Mouse (Mus musculus): ENCODE results near the gene Cyp11a1.

Cyp11a1 gene

DNA sequence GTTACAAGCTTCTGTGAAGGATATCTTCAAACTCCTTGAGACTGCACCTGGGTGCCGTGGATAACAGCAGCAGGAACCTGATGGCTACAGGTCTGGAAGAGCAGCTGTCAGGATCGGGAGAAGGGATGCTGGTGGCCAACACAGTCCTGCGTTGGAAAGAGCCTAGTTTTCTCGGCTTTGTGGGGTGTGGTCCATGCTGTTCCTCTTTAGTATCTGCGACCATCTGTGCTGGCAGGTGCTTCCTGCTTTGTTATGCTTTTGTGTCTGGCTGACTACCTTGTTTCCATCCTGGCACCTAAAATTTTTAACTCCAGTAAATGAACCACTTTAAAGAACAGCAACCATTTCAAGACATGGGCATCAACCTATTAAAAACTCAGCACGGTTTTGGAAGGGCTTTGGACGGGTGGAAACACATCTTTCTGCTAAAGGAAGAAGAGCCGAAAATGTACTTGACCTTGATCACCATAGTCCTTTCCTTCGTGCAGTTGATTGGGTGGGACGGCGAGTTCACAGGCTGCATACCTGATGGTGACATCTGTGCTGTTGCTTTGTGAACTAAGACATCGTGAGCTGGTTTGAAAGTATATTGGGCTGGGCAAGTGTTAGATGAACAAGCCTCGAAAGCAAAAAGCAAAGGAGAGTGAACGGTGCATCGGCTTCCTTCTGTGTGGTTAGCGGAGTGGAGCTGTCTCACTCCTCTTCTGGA is at the start of gene Cyp11a1:
TSS of gene Cyp11a1 (plus strand) at position 659 of the 709 bp plus-strand sequence.
- no peak for DNase-seq (ENCODE audit: low spot score)

DNA sequence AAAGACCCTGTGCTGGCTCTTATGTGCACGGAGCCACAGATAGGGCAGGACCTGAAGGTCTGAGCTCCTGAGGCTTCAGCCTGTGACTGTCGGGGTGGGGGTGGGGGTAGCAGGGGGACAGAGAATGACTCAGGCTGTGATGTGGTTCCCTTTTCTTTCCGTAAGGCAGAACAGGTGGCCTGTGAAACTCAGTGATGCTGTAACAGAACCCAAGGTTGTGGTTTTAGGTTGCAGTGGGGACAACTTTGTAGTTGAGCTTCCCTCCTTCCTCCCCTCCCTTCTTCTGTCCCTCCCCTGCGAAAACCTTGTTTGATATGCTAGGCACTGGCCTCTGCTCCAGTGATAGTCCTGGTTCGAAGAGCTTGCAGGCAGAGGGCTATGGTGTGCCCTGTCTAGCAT is 49.4 kb upstream of the Cyp11a1 start:
- DNase-seq (ENCODE audit: low spot score) = no peak

DNA sequence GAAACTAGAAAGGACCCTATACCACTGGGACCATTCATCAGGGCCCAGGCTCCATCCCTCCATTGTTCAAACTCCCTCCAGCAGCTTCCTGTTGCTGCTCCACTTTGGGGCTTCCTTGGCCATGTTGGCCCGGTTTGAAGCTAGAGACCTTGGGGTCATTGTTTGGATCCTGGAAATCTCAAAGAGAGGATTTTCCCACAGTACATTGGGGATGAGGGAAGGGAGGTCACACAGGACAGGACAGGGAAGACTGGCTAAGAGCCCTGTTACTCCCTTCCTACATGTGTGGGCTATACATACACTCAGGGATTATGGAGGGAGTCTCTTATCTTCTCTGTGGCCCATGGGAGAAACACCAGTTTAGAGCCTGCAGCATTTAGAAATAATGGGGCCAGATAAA is 47.6 kb upstream of the Cyp11a1 start:
- DNase-seq (ENCODE audit: low spot score) = no peak

DNA sequence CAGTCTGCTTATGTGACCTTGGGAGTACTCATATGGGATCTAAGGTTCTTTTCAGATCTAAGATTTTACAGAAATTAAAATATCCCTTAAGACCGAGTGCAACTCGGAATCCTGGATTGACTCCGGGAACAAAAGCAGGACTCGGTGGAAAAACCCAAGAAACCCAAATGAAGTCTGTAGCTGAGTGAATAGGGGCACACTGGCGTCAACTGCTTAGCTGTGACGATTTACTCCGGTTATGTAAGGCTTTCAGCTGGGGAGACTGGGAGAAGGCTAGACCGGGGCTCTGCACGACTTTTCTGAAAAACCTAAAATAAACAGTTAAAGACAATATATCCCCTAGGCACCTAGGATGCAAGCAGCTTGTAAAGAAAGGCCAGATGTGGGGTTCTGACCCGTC is 46.8 kb upstream of the Cyp11a1 start:
- DNase-seq (ENCODE audit: low spot score) = no peak

DNA sequence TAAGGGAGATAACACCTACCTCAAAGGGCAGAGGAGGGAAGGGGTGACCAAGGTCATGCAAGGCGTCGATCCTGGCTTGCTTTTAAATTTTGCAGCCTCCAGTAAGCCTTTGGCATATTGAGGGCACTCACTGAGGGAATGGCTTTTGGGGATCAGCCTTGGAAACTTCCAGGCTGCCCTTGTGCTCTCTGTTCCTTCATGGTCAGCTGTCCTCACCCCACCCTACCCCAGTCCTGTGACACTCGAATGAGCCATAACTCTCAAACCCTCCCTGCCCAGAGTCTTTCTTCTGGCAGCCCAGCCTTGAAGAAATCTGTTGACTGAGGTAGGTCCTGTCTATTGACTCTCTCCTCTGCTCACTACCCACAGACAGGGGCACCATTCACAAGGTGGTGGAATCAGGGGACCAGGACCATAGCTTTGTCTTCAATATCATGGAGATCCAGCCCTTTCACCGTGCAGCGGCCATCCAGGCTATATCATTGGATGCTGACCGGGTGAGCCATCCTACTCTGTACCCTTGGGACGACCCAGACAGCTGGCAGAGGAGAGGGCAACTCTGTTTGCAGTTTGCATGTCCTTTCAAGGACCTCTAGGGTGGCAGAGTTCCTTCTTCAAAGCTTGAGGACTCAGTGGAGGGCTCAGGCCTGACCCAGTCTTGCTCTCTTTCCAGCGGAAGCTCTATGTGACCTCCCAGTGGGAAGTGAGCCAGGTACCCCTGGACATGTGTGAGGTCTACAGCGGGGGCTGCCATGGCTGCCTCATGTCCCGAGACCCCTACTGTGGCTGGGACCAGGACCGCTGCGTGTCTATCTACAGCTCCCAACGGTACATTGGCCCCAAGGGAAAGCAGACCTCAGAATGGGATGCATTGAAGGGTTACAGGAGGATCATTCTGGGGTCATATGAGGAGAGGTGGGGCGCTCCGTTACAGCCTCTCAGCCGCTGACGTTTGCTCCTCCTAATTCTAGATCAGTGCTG is 46.0 kb upstream of the Cyp11a1 start:
- no peak for DNase-seq (ENCODE audit: low spot score)

DNA sequence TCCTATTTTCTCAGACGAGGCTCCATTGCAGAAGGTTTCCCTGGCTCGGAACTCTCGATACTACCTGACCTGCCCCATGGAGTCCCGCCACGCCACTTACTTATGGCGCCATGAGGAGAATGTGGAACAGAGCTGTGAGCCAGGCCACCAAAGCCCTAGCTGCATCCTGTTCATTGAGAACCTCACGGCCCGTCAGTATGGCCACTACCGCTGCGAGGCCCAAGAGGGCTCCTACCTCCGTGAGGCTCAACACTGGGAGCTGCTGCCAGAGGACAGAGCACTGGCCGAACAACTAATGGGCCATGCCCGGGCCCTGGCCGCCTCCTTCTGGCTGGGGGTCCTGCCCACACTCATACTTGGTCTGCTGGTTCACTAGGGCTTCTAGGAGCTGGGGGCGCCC is 45.0 kb upstream of the Cyp11a1 start:
- DNase-seq (ENCODE audit: low spot score) = no peak

DNA sequence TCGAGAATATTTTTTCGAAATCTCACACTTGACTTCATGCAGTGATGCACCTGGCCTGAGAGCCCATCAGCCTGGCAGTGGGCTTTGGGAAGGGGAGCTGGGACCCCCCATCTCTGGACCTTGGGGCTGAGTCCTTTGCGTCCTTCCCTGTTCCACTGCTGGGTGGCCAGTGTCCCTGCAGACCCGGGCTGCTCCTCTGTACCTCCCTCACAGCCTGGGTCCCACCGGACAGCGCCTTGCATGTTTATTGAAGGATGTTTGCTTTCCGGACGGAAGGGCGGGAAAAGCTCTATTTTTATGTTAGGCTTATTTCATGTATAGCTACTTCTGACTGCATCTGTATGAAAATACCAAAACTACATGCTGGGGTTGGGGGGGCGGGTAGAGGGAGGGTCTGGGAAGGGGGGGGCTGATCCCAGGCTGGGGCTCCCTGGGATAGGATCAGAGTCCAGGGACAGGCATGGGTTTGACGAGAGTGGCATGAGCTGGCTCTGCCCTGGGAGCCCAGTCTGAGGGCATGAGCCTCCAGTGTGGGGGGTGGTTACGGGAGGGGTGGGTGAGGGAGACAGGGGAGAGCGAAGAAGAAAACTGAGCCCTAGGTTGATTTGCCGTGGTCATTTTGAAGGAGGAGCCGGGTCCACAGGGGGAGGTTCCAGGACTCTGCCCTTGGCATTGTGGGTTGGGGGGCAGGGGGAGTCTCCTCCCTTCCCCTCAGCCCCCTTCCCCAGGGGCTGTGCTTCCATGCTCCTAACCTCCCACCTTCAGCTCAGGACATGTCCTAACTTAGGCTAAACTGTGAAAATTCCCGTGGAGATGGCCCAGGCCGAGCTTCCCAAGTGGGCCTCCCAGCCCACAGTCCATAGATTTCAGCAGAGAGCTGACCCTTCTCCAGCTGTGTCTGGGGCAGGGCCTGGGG is 44.1 kb upstream of the Cyp11a1 start:
- no peak for DNase-seq (ENCODE audit: low spot score)

DNA sequence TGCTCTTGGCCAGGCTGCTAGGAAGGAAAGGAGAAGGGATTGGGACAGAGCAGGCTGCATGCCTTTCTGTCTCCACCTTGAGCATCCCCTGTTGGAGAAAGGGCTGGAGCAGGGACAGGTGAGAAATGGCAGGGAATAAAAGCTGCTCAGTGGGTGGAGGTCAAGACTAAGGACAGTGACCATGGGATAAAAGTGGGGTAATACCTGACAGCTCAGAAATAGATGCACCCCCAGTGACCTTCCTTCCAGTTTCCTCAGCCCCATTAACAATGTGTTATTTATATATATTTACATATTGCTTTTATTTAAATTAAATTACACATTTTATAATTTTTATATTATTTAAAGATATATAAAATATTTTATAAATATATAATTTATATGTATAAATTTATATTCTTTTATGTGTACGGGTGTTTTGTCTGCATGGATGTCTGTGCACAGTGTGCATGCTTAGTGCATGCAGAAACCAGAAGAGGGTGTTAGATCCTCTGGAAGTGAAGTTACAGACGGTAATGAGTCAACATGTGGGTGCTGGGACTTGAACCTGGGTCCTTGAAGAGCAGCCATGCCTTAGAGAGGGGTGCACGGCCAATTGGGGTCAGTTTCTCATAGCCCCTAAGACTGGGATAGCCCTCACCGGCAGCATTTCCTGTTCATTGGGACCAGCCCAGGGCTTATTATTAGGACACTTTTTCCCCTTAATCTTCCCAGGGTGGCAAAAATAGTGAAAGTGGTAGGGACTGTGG is 42.8 kb upstream of the Cyp11a1 start:
- no peak for DNase-seq (ENCODE audit: low spot score)

DNA sequence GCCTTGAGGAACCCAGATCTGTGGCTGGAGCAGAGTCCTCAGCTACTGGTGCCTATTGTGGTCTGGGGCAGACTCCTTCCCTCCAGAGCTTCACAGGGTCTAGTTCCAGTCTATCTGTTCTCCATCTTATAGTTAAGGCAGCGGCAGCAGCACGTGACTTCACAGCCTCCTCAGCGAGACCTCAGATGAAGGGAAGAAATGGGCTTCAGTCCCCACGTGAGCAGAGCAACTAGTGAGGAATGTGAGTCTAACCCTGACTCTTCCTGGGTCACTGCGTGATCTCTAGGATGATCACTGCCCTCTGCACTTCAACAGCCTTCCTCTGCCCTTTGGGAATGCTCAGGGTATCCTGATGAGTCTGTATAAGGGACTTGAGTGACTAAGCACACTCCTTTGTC is 42.2 kb upstream of the Cyp11a1 start:
- no peak for DNase-seq (ENCODE audit: low spot score)

DNA sequence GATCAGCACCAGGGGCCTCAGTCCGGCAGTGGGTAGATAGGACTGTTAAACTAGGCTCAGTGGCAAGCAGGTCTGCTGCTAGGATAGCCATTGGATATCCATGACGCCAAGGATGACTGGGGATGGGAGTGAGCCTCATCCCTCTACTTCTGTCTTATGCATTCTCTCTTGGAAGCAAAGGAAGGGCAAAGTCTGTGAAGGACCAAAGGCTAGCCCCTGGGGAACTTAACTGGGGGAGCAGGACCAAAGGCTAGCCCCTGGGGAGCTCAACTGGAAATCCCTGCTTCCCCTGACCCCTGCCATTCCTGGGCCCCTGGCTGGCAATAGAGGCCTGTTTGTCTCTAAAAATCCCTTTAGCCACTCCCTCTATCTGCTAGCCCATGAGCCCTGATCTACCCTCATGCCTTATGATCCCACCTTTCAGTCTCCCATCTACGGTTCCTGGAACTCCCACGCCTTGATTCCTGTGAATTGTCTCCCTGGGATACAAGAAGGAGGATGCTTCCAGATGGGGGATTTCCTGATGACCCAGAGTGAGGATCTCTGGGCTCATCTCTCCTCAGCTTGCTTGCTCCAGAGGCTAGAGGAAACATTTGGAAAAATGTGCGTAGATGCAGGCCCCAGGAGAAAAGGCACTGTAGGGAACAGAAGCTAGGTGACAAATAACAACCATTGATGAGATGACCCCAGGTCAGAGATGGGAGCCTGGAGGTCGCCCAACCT is 41.5 kb upstream of the Cyp11a1 start:
- DNase-seq (ENCODE audit: low spot score) = no peak

DNA sequence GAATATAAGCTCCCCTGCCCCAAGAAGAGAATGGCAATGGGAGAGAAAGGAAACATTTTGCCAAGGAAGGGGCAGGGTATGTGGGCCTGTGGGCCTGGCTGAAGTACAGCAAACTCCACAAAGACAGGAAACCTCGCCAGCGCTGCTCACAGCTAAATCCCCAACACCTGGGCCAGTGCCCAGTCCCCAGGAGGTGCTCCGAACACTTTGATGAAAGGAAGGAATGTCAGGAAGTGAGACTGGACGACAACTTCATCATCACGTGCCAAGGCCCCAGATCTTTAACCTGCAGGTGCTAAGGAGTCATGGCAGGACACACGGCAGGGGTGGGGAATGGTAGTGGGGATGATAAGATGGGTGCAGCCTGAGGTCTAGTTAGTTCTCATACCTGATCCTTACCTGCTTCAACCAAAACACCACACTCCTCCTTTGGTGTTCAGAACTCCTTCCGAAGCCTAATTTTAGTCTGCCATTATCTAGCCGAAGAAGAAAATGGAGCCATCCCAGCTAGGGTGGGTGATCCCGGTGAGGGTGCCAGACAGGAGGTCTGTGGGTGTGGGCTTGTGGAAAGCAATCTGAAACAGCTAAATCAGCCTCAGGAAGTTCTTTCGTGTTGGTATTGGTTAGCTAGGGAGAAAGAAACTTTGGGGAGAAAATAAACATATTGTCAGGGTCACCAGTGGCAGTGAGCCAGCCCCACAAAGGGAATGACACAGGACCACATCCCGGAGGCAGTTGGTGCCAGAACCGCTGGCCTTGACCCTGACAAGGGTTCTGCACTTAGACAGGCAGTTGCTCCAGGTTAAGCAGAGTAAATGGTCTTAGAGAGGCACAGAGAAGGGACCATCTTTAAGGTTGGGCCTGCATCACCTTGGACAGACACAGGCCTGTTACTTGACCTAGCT is 40.7 kb upstream of the Cyp11a1 start:
- peak; percentile 71 for DNase-seq (ENCODE audit: low spot score)

DNA sequence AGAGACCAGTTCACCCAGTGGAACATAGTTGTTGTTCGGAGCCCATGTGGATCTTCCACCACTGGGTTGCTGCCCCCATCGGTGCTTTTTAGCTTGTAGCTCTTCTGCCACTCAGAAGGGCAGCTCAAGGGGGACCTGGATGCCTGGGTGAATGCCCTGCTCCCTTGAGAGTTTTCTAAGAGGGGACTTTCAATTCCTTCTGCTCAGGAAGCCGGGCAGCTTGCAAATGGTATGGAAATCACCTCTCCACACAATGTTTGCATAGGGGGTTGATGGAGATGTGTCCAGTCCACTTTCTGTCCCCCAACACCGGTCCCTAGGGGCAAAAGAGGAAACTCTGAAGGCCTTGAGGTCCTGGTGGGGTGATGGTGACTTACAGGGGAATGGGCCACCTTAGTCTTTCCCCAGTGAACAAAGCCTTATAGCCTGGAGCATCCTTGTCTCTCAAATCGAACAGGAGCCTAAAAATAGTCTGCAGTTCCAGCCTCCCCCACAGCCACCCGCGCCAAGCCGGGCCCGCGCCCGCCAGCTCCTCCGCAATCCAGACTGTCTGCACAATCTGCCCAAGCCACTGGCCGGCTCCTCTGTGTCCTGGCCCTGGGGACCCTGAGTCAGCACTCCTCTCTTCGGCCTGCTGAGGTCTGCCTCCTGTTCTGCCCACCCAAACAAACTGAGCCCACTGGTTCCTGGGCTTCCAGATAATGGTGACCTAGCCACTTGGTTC is 38.8 kb upstream of the Cyp11a1 start:
- peak; percentile 72 for DNase-seq (ENCODE audit: low spot score)

DNA sequence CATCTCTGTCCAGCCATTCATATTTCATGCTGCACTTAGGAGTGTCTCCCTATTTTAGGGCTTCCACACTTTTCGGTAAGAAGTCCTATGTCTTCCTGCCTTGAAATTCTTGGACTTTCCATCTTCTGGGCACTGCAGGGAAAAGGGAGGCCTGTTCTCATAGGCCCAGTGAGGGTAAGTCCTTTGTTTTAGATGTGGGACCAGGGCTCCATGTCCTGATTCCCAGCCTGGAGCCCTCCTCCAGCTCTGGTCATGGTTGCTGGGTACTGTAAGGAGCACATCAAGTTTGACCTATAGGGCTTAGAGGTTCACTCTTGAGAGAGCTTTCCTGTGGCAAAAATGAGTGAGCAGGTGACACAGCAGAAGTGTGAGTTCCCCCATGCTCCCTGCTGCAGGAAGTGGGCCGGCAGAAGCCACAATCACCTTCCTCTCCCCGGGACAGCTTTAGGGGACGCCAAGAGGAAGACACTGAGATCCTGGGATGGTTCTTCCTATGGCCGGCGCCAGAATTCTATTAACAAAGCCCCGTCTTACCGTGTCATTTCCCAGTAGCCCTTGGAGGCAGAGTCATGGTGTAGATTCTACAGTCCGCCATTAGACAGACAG is 37.9 kb upstream of the Cyp11a1 start:
- no peak for DNase-seq (ENCODE audit: low spot score)

DNA sequence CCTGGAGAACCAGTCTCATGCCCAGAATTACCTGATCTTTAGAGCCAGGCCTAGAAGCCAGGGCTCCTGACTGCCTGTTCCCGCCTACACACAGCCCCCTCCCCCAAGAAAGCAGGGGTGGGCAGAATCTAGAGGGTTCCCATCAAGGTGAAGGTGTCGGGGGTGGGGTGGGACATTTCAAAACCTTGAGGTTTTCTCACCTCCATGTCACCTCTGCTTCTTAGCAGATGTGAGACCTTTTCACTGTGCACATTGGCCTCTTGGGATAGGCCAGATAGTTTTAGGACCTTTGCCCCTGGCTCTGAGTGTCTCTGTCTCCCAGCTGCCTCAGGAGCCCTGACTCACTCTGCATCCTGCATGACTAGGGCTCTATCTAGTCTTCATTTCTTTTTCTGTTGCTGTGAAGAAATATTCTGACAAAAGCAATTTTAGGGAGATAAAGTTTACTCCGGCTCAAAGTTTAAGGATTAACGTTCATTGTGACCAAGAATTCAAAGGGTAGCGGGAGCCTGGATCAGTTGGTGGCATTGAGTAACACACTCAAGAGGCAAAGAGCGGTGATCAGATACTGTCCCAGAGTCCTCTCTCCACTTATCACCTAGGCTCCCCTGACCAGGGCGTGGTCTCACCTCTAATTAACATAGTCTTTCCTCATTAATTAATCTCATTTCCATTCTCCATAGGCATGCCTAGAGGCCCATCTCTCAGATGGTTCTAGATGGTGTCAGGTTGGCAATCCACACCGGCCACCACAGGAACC is 37.2 kb upstream of the Cyp11a1 start:
- no peak for DNase-seq (ENCODE audit: low spot score)

DNA sequence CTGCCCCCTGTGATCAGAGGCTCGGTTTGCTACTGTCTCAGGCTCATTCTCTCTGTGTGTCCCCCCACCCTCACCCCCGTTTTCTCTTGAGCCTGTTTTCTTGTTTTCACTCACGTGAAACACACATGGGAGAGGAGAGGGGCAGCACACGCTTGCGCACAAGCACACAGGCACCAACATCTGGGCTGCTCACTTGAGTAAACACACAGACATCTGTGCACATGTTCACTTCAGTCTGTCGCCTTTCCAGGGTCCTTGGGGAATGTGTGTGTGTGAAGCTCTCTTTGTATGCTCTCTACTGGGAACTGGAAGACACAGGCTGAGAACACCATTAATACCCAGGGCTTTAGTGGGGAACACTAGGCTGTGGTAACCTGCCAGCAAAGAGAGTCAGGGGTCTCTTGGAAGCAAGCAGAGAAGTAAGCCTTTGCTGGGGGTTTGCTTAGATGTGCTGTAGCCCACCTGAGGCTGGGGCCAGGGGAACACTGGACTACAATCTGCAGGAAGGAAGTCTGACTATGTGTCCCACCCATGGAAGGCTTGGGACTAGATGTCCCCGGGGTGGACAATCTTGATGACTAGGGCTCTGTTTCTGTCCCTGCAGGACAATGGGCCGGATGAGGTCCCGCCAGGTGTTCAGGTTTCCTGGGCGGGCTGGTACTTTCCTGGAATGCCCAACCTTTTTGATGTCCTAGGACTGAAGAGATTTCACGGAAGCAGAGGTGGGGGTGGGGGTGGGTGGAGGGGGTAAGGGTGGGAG is 36.3 kb upstream of the Cyp11a1 start:
- DNase-seq (ENCODE audit: low spot score) = no peak

DNA sequence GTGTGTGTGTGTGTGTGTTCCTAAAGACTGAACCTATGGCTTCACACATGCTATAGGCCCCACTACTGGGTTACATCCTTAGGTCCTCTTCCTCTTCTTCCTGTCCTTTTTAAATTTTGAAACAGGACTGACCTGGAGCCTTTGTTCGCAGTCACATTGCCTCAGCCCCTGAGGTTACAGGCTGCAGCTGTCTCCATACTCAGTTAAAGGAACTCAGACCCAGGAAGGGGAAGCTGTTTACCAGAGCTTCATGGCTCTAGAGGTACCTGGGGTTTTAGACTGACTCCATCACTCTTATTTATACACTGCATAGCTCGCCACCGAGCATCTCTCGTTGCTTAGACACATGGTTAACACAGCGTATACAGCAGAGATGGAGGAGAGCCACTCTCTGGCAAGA is 34.8 kb upstream of the Cyp11a1 start:
- no peak for DNase-seq (ENCODE audit: low spot score)

DNA sequence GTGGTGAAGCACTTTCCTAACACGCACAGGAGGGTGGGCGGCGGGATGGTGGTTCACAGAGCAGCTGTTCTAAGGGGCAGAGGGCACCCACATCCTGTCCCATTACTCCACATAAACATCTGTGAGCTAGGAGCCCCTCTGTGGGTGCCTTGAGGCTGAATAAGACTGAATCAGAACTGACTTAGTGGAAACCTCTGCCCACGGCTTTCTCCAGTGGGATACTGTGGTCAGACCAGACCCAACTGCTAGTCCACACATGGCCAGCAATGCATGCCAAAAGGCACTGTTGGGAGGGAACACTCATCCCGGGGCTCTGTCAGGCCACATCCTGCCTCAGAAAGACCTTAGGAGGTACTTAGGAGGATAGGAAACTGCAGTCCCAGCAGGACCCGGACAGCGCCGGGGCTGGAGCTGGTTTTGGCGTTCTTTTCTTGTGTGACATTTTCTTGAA is 34.0 kb upstream of the Cyp11a1 start:
- DNase-seq (ENCODE audit: low spot score) = no peak

Data from ovary, adult 18-20 months (tissue).